ENCODE assay signal across 12 mouse cellular contexts in genomic region chr2:92983273-92983620, GRCm38 (mm10).
DNase-seq lines count a peak whose midpoint lies in the region; ATAC-seq lines count a peak whose summit lies in the region.
"Had no signal": no experiment of that assay in that cellular context is flagged by ENCODE, and none has a peak within 500 bp of the region (broad histone marks: within the 10 kb centered on the region; RNA-seq: fewer than 3 reads in every experiment).

No protein-coding gene starts in this region.

- no peak for ATAC-seq in lung, embryonic 15.5 days (ENCODE audit: borderline replicate concordance, extremely low read depth, low FRiP score, low TSS enrichment)
- ATAC-seq in embryonic facial prominence, embryonic 14.5 days (ENCODE audit: low read depth): no peak
- peak; percentile 91 for ATAC-seq in liver, embryonic 15.5 days (ENCODE audit: insufficient read depth)
- ATAC-seq in megakaryocyte-erythroid progenitor cell, adult 5-6 weeks (replicated peaks; ENCODE audit: low FRiP score, low TSS enrichment, poor library complexity, severe bottlenecking): peak; percentile 82
- no peak for ATAC-seq in intestine, embryonic 15.5 days
- ATAC-seq: forebrain, embryonic 14.5 days; intestine, embryonic 16.5 days had no signal

- H3K4me2 ChIP-seq in lung, embryonic 15.5 days: no peak overlapping the region
- no peak overlapping the region for H3K4me2 ChIP-seq in embryonic facial prominence, embryonic 14.5 days (ENCODE audit: low read depth, low read length)
- peak overlapping the region; percentile 47 for H3K4me2 ChIP-seq in liver, embryonic 15.5 days
- no peak overlapping the region for H3K4me2 ChIP-seq in intestine, embryonic 15.5 days (replicated peaks)
- H3K4me2 ChIP-seq: midbrain, embryonic 12.5 days had no signal

- H3K36me3 ChIP-seq in lung, embryonic 15.5 days: peaks cover 36% of the 10 kb centered on the region
- peaks cover 71% of the 10 kb centered on the region for H3K36me3 ChIP-seq in embryonic facial prominence, embryonic 14.5 days (ENCODE audit: control insufficient read depth, insufficient read depth, low read length)
- no peaks in the 10 kb centered on the region for H3K36me3 ChIP-seq in liver, embryonic 15.5 days (replicated peaks)
- peaks cover 23% of the 10 kb centered on the region for H3K36me3 ChIP-seq in intestine, embryonic 15.5 days

- no peaks in the 10 kb centered on the region for H3K9me3 ChIP-seq in lung, embryonic 15.5 days
- no peaks in the 10 kb centered on the region for H3K9me3 ChIP-seq in embryonic facial prominence, embryonic 14.5 days (ENCODE audit: control insufficient read depth, low read length)
- H3K9me3 ChIP-seq in liver, embryonic 15.5 days (replicated peaks): no peaks in the 10 kb centered on the region
- H3K9me3 ChIP-seq in intestine, embryonic 15.5 days: no peaks in the 10 kb centered on the region
- H3K9me3 ChIP-seq: midbrain, embryonic 12.5 days had no signal

- WGBS in lung, embryonic 15.5 days: 50% methylated on average over 4 of the region's 4 CpGs
- 88% methylated on average over 4 of the region's 4 CpGs for WGBS in embryonic facial prominence, embryonic 14.5 days
- WGBS in liver, embryonic 15.5 days (ENCODE audit: insufficient replicate concordance): 14% methylated on average over 4 of the region's 4 CpGs
- 80% methylated on average over 4 of the region's 4 CpGs for WGBS in intestine, embryonic 15.5 days

- no peak for DNase-seq in lung, postnatal 4 days
- DNase-seq in embryonic facial prominence, embryonic 14.5 days (ENCODE audit: low spot score): no peak
- no peak for DNase-seq in kidney, postnatal 36 days
- no peak for DNase-seq in adrenal gland, postnatal 25 days
- DNase-seq: cerebellum, postnatal 25 days had no signal

- H3K27me3 ChIP-seq in lung, embryonic 15.5 days: no peaks in the 10 kb centered on the region
- no peaks in the 10 kb centered on the region for H3K27me3 ChIP-seq in embryonic facial prominence, embryonic 14.5 days (replicated peaks; ENCODE audit: control insufficient read depth, insufficient read depth, low read length)
- no peaks in the 10 kb centered on the region for H3K27me3 ChIP-seq in liver, embryonic 15.5 days
- no peaks in the 10 kb centered on the region for H3K27me3 ChIP-seq in intestine, embryonic 15.5 days (replicated peaks)
- H3K27me3 ChIP-seq: midbrain, embryonic 12.5 days had no signal

- H3K27ac ChIP-seq in lung, embryonic 15.5 days: peak overlapping the region; percentile 38; the same call in 1 of the 2 replicates
- H3K27ac ChIP-seq in embryonic facial prominence, embryonic 14.5 days (replicated peaks; ENCODE audit: low read depth, low read length): 0 out of 2 replicates have a peak overlapping the region, but pooled peaks have one; percentile 28
- H3K27ac ChIP-seq in liver, embryonic 15.5 days (replicated peaks): peak overlapping the region; percentile 68; the same call in 1 of the 2 replicates
- H3K27ac ChIP-seq in intestine, embryonic 15.5 days: no peak overlapping the region
- H3K27ac ChIP-seq: midbrain, embryonic 12.5 days had no signal

- no peak overlapping the region for H3K9ac ChIP-seq in lung, embryonic 15.5 days
- H3K9ac ChIP-seq in embryonic facial prominence, embryonic 14.5 days (ENCODE audit: low read depth, low read length): no peak overlapping the region
- no peak overlapping the region for H3K9ac ChIP-seq in liver, embryonic 15.5 days
- H3K9ac ChIP-seq in intestine, embryonic 15.5 days: no peak overlapping the region
- H3K9ac ChIP-seq: midbrain, embryonic 12.5 days had no signal

- H3K4me3 ChIP-seq in lung, embryonic 15.5 days: no peak overlapping the region
- H3K4me3 ChIP-seq in embryonic facial prominence, embryonic 14.5 days (ENCODE audit: low read depth, low read length): no peak overlapping the region
- H3K4me3 ChIP-seq in liver, embryonic 15.5 days (replicated peaks): no peak overlapping the region
- no peak overlapping the region for H3K4me3 ChIP-seq in intestine, embryonic 15.5 days (replicated peaks)
- H3K4me3 ChIP-seq: midbrain, embryonic 12.5 days had no signal

- H3K4me1 ChIP-seq in lung, embryonic 15.5 days: peaks cover 24% of the 10 kb centered on the region
- H3K4me1 ChIP-seq in embryonic facial prominence, embryonic 14.5 days (ENCODE audit: control insufficient read depth, insufficient read depth, low read length): peaks cover 9% of the 10 kb centered on the region
- H3K4me1 ChIP-seq in liver, embryonic 15.5 days (replicated peaks): peaks cover 65% of the 10 kb centered on the region
- peaks cover 8% of the 10 kb centered on the region for H3K4me1 ChIP-seq in intestine, embryonic 15.5 days (replicated peaks)

Comparison
In these comparisons a context has a peak if more than half of its experiments do, and no peak if none do; other contexts are left out.
1. ATAC-seq: peak in liver, embryonic 15.5 days (single experiment) and megakaryocyte-erythroid progenitor cell, adult 5-6 weeks (single experiment); none in lung, embryonic 15.5 days (single experiment), embryonic facial prominence, embryonic 14.5 days (single experiment) and intestine, embryonic 15.5 days (single experiment).